ENCODE assay signal across 9 mouse cellular contexts in genomic region chr6:113697222-113698205, GRCm38 (mm10). TPM values are rescaled to one million over a fixed set of nuclear protein-coding genes. Genes with fewer than 3 reads are reported as not detected.
A peak's percentile ranks its signal among the peaks of the same experiment; 100 is the strongest.
DNase-seq lines count a peak whose midpoint lies in the region; ATAC-seq lines count a peak whose summit lies in the region.
"Had no signal": no experiment of that assay in that cellular context is flagged by ENCODE, and none has a peak within 500 bp of the region (broad histone marks: within the 10 kb centered on the region; RNA-seq: fewer than 3 reads in every experiment).

No protein-coding gene starts in this region.

- ATAC-seq in erythroblast, adult 5-6 weeks (replicated peaks; ENCODE audit: low FRiP score, poor library complexity, severe bottlenecking) = 0 out of 2 replicates have a peak, but pooled peaks have one; percentile 7

- DNase-seq in heart, adult 18-20 months = peak; percentile 45 to 56
- no peak for DNase-seq in heart, adult 8-10 months (ENCODE audit: low spot score)
- peak; percentile 50 for DNase-seq in adrenal gland, adult 18-20 months (ENCODE audit: low spot score in 2 of 2)
- DNase-seq in hindbrain, embryonic 10.5 days (ENCODE audit: low spot score) = peak; percentile 26
- DNase-seq in liver = peak; percentile 34
- peak; percentile 56 for DNase-seq in naive thymus-derived CD4-positive, alpha-beta T cell, adult 2 months (ENCODE audit: low read depth)
- peak; percentile 42 for DNase-seq in thymus, postnatal 25 days

- peak overlapping the region; percentile 92 for H3K27ac ChIP-seq in hindbrain, embryonic 10.5 days

- H3K4me1 ChIP-seq in hindbrain, embryonic 10.5 days (replicated peaks) = peaks cover 32% of the 10 kb centered on the region

- H3K9me3 ChIP-seq in hindbrain, embryonic 10.5 days = no peaks in the 10 kb centered on the region

- H3K27me3 ChIP-seq in hindbrain, embryonic 10.5 days (ENCODE audit: insufficient read depth, poor library complexity, severe bottlenecking) = no peaks in the 10 kb centered on the region

- peaks cover 31% of the 10 kb centered on the region for H3K36me3 ChIP-seq in hindbrain, embryonic 10.5 days

- H3K4me3 ChIP-seq in hindbrain, embryonic 10.5 days = peak overlapping the region; percentile 95

- under 1% methylated on average over 113 of the region's 113 CpGs for WGBS in hindbrain, embryonic 10.5 days

RNA-seq across cellular contexts. Expression of gene Tatdn2, which starts 0.7 kb away (rescaled TPM):
- 10 to 100 TPM; 64.5 to 67.4 TPM for total RNA-seq in heart, adult 18-20 months (2021)
- 10 to 100 TPM; 65.8 to 83.6 (median 69.8) TPM for total RNA-seq in heart, adult 8-10 months (2022)
- 10 to 100 TPM; 50.4 to 63.2 TPM for total RNA-seq in adrenal gland, adult 18-20 months (2021)
- total RNA-seq in erythroblast, adult 5-6 weeks (2015; ENCODE audit: low replicate concordance) = 2.9 and 22.8 TPM in 2 replicates
- total RNA-seq in erythroblast, adult 5-6 weeks (2017; ENCODE audit: low replicate concordance) = 36.4 and 49.5 TPM in 2 replicates
- polyA plus RNA-seq in hindbrain, embryonic 10.5 days (2016; fragmentation: Nextera tagmentation; extraction: Ambion mirVana) = 0.41 and 1.2 TPM in 2 replicates

RNA-seq across cellular contexts. Expression of gene Ghrl, which starts 22.2 kb away (rescaled TPM):
- not detected for total RNA-seq in heart, adult 18-20 months (2021)
- not detected for total RNA-seq in heart, adult 8-10 months (2022)
- total RNA-seq in adrenal gland, adult 18-20 months (2021) = not detected
- total RNA-seq in erythroblast, adult 5-6 weeks (2015; ENCODE audit: low replicate concordance) = not detected in 2 replicates
- not detected in 2 replicates for total RNA-seq in erythroblast, adult 5-6 weeks (2017; ENCODE audit: low replicate concordance)
- 0.98 TPM in 1 of 2 replicates, not detected in the other for polyA plus RNA-seq in hindbrain, embryonic 10.5 days (2016; fragmentation: Nextera tagmentation; extraction: Ambion mirVana)
- total RNA-seq: left cerebral cortex, postnatal 14 days had no signal

RNA-seq across cellular contexts. Expression of gene Sec13, which starts 43.0 kb away (rescaled TPM):
- 10 to 100 TPM; 63.7 to 64.6 TPM for total RNA-seq in heart, adult 18-20 months (2021)
- 10 to 100 TPM; 68.8 to 72.3 (median 71.1) TPM for total RNA-seq in heart, adult 8-10 months (2022)
- total RNA-seq in adrenal gland, adult 18-20 months (2021) = 100 to 1,000 TPM; 111 to 113 TPM
- 32.9 and 35.7 TPM in 2 replicates for total RNA-seq in erythroblast, adult 5-6 weeks (2015; ENCODE audit: low replicate concordance)
- 29.3 and 45.0 TPM in 2 replicates for total RNA-seq in erythroblast, adult 5-6 weeks (2017; ENCODE audit: low replicate concordance)
- 291 and 296 TPM in 2 replicates for polyA plus RNA-seq in hindbrain, embryonic 10.5 days (2016; fragmentation: Nextera tagmentation; extraction: Ambion mirVana)

RNA-seq across cellular contexts. Expression of gene Irak2, which starts 59.2 kb away (rescaled TPM):
- 10 to 100 TPM; 14.2 to 17.8 TPM for total RNA-seq in heart, adult 18-20 months (2021)
- 10 to 100 TPM in 2 of 4 experiments, 1 to 10 TPM in 2; 8.1 to 13.5 (median 10.6) TPM for total RNA-seq in heart, adult 8-10 months (2022)
- 10 to 100 TPM; 17.1 to 51.5 TPM for total RNA-seq in adrenal gland, adult 18-20 months (2021)
- total RNA-seq in erythroblast, adult 5-6 weeks (2015; ENCODE audit: low replicate concordance) = 18.8 and 56.0 TPM in 2 replicates
- 58.7 and 68.4 TPM in 2 replicates for total RNA-seq in erythroblast, adult 5-6 weeks (2017; ENCODE audit: low replicate concordance)
- 5.1 and 6.8 TPM in 2 replicates for polyA plus RNA-seq in hindbrain, embryonic 10.5 days (2016; fragmentation: Nextera tagmentation; extraction: Ambion mirVana)
